Mouse (Mus musculus): Measurements from ENCODE around the gene Map1b.

The Map1b gene

GRCm38 (mm10) chr13:99397228-99397627 is 119.1 kb downstream of the Map1b start:
- no peak for DNase-seq

DNA sequence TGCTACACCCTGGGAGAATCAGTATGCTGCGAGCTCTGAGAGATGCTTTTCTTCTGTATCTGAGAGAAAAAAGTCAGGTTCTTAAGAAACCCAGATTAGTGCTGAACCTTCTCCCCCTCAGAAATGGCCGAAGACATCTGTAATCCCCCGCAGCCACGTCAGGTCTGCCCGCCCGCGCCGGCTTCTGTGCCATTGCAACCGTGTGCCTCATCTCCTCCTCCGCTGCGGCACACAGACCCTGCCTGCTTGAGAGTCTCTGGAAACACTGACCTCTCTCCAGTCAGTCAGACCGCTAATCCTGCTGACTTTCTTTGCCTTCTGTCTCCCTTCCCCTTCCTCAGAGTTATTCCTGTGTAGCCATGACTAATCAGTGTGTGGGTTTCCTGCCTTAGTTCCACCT is 120.8 kb downstream of the Map1b start:
- no peak for DNase-seq

- no peak for DNase-seq
These were observed 121.6 kb downstream of the Map1b start for GRCm38 (mm10) chr13:99394694-99395093.

DNA sequence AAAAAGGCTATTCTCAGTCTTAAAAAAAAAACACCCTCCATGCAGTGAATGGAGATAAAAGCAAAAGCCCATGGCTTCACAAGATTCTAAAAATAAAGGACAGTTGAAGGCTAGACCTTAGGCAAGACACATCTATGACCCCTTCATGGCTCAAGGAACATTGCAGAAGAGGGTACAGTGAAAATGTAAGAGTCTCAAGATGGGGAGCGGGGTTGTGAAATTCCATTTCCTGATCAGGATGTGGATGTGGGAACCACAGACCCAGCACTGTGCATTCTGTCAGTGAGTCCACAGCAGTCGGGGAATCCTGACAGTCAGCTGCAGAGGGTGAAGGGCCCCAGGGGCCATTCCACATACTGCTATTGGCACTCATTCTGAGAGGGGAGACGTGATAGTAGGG is 123.2 kb downstream of the Map1b start:
- DNase-seq = no peak

DNA sequence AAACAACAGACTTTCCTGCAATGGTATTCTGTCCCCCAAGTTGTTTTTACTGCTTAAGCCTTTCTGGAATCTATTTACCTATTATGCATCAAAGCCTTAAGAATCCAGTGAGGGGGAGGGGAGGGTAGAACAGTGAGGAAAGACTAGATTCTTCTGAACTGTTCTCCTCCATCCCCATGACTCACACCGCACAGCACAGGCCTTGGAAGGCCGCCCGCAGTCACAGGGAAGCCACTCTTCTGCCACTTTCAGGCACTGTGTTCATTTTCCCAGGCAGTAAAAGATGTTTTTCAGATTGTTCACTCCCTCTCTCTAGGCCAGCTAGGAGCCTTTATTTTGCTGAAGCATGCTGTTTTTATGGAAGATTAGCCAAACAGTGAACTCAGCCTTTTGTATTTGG is 124.9 kb downstream of the Map1b start:
- no peak for DNase-seq

- no peak for DNase-seq
These were observed 128.2 kb downstream of the Map1b start for GRCm38 (mm10) chr13:99387901-99388811.

DNA sequence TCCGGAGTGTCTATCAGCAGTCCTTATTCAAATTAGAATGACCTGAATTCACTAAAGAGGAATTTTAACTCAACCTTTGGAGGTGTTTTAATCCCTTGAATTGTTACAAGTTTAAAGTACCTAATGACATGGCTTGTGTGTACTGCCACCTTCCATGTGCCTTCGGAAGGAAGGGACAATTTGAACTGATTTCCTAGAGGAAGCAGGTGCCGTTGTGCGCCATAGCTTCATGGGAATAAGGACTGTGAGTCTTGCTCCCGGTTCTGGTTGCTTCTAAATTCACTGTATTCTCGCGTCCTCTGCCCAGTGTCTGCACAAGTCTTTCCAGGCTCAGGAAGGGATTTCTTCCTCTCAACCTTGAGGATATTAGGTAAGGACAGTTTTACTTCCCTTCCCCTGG is 130.0 kb downstream of the Map1b start:
- no peak for DNase-seq

DNA sequence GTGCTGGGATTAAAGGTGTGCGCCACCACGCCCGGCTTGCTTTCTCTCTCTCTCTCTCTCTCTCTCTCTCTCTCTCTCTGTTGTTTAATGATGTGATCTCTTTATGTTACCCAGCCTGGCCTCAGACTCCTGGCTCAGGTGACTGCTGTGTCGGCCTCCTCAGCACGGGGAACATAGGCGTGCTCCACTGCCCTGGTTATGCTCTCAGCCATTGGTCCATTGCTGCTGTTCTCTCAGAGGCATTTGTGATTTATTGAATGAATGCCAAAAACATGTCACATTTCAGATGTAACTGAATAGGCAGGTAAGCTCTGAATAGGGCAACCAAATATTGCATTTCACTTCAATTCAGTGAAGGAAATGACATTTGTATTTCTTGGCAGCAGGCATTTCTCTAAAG is 130.4 kb downstream of the Map1b start:
- DNase-seq = no peak

GRCm38 (mm10) chr13:99384555-99385203 is 131.7 kb downstream of the Map1b start:
- DNase-seq = no peak

DNA sequence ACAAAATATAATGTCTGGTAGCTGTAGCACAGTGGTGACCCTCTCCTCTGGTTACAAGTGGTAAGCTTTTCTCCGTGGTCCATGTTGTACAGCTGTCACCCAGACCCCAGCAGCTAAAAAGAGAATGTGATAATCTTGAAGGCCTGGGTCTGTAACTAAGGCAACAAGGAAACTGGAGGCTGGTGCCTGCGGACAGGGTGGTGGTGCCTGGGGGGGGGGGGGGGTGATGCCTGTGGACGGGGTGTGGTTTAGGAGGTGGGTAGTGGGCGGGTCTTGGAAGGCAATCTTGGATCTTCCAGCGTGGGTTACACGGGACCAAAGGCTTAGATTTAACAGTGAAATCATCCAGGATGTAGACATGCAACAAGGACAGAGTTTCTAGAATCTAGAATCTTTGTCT is 134.0 kb downstream of the Map1b start:
- no peak for DNase-seq

DNA sequence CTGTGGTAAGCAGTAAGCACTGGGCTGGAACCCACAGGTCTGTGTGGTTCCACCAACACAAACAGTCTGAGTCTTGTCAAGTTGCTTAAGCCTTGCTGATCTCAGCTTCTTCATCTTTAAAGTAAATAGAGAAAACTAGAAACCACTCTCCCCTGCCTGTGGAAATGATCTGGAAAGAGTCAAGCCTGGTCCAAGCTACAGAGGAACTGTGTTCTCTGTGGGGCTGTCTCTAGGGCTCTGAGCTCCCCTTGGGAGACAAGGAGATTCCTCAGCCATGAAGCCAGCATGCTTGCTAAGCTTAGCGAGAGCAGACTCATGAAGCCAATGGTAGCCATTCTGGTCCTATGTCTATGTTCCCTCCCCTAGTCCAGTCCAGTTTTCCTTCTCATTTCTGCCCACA is 138.1 kb downstream of the Map1b start:
- no peak for DNase-seq

GRCm38 (mm10) chr13:99377055-99377454 is 139.3 kb downstream of the Map1b start:
- DNase-seq = no peak

GRCm38 (mm10) chr13:99375550-99375949 is 140.8 kb downstream of the Map1b start:
- DNase-seq = peak; percentile 73

DNA sequence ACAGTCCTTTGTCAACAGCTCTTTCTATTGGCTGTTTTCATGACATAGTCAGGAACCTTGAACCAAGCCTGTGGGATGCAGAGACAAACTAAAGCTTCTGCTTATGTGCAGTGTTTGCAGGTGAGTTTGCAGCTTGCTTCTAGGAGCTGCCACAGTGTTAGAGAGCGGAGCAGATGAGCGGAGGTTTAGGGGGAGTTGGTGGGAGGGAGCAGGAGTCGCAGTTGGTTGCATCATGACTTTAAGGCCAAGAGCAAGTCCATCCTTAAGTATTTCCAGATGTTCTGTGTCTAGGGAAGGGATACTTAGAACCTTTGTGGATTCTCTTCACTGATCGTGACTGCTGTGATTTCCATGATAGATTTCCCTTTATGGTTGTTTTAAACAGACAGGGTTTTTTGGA is 142.1 kb downstream of the Map1b start:
- no peak for DNase-seq

GRCm38 (mm10) chr13:99373684-99374083 is 142.7 kb downstream of the Map1b start:
- DNase-seq = no peak

All from liver (tissue).